Mouse (Mus musculus): ENCODE data around the gene Selenbp2. TPM values are rescaled to one million over a fixed set of nuclear protein-coding genes. Genes with fewer than 3 reads are reported as not detected.
"Not testable (repeated sequence)": the region's sequence is repeated elsewhere in the genome, so short reads cannot be mapped to it uniquely, and the experiment has no call there.

Gene Selenbp2
- 0.68 and 0.72 TPM in 2 replicates for polyA plus RNA-seq (2016; fragmentation: Nextera tagmentation; extraction: Ambion mirVana)

DNA sequence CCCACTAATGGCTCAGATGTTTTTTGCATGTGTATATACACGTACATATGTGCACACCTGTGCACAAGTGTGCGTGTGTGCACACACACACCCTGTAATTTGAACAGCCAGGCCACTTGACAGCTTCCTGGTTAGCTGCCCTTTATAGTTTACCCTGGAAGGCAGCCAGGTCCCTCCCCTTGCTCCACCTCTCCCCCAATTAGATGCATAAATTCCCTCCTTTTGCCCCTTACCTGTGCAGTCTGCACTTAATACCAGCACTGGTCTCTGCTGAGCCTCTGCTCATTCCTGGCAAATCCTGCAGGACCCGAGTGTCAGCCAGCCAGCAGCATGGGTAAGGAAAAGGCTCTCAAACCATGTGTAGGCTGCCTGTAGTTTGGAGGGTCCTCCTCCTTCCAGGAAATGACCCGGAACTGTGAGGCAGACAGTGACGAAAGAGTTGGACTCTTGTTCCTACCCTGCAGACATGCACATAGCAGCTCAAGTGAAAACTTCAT, at the start of gene Selenbp2:
Gene Selenbp2 (plus strand): TSS at position 228 of the 497 bp plus-strand sequence.
- WGBS = 59% methylated on average over 5 of the region's 5 CpGs

DNA sequence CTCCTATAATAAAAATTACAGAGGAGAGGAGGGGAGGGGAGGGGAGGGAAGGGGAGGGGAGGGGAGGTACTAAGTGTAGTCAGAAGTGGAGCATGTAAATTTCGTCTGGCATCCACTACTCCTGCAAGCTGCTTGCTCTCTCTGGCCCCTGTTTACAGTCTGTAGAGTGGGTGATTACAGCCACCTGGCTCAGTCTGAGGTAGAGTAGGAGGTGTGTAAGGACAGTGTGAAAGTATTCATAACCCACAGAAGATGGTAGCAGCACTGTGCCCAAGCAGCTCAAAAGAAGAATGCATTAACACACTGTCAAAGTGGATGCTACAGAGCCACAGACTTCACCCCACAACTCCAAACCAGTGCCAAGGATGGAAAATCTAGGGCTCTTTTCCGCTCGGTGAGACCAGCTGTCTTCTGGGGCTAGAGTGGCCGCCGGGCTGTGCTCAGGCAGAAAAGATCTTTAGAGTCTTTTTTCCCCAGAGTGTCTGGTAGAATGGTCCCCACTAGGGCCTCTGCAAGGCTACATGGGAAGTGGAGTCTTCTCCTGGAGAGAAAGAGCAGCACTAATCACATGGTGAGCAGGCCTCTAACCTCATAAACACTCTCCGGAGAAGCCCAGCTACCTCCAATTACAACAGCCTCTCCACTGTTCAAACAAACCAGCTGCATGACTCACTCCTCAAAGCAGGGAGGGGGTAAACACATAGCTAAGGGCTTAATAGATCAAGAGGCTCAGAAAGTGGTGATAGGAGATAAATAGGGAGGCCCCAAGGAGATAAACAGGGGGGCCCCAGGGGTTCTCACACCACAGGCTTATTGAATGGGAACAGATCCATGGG, 44.4 kb upstream of the Selenbp2 start:
- whole genome bisulfite sequencing = 21% methylated on average over 6 of the region's 6 CpGs
- peak; percentile 88 for DNase-seq (ENCODE audit: low spot score)
- Histone ChIP-seq H3K36me3 (no peaks in the 10 kb centered on the region), H3K4me1 (peaks cover 25% of the 10 kb centered on the region), H3K9me3 (no peaks in the 10 kb centered on the region), H3K27ac (peak overlapping the region; percentile 75), H3K27me3 (ENCODE audit: insufficient read depth, poor library complexity, severe bottlenecking) (no peaks in the 10 kb centered on the region), H3K4me3 (peak overlapping the region; percentile 4; the same call in 1 of the 2 replicates)

More for the DNA sequence above, at the start of gene Selenbp2:
- no peaks in the 10 kb centered on the region for H3K27me3 ChIP-seq (ENCODE audit: insufficient read depth, poor library complexity, severe bottlenecking)
- H3K4me1 ChIP-seq = peaks cover 12% of the 10 kb centered on the region
- H3K27ac ChIP-seq = no peak within 1 kb of the TSS
- no peak within 1 kb of the TSS for H3K4me3 ChIP-seq
- no peaks in the 10 kb centered on the region for H3K36me3 ChIP-seq
- no peaks in the 10 kb centered on the region for H3K9me3 ChIP-seq
- no peak for DNase-seq (ENCODE audit: low spot score)

GRCm38 (mm10) chr3:94650409-94650808, 42.9 kb upstream of the Selenbp2 start:
- H3K4me3 ChIP-seq = no peak overlapping the region
- DNase-seq (ENCODE audit: low spot score) = no peak
- H3K9me3 ChIP-seq = no peaks in the 10 kb centered on the region
- H3K4me1 ChIP-seq = peaks cover 25% of the 10 kb centered on the region
- peak overlapping the region; percentile 75 for H3K27ac ChIP-seq
- 91% methylated on average over 7 of the region's 7 CpGs for WGBS
- no peaks in the 10 kb centered on the region for H3K27me3 ChIP-seq (ENCODE audit: insufficient read depth, poor library complexity, severe bottlenecking)
- H3K36me3 ChIP-seq = no peaks in the 10 kb centered on the region

- WGBS = 76% methylated on average over 1 of the region's 1 CpGs
- not testable (repeated sequence) for H3K27me3 ChIP-seq (ENCODE audit: insufficient read depth, poor library complexity, severe bottlenecking); H3K27ac ChIP-seq; DNase-seq (ENCODE audit: low spot score); H3K4me3 ChIP-seq; H3K36me3 ChIP-seq; H3K9me3 ChIP-seq
- peaks cover 22% of the 10 kb centered on the region for H3K4me1 ChIP-seq
Measured at GRCm38 (mm10) chr3:94653967-94654366, 39.4 kb upstream of the Selenbp2 start.

GRCm38 (mm10) chr3:94657852-94658739, 35.3 kb upstream of the Selenbp2 start:
- not testable (repeated sequence) for H3K36me3 ChIP-seq; H3K27me3 ChIP-seq (ENCODE audit: insufficient read depth, poor library complexity, severe bottlenecking); H3K4me1 ChIP-seq; H3K9me3 ChIP-seq
- 3% methylated on average over 27 of the region's 47 CpGs for WGBS
- peak; percentile 73 for DNase-seq (ENCODE audit: low spot score)
- Histone ChIP-seq H3K27ac (0 out of 2 replicates have a peak overlapping the region, but pooled peaks have one; percentile 42), H3K4me3 (peak overlapping the region; percentile 60)

GRCm38 (mm10) chr3:94658740-94659095, 34.6 kb upstream of the Selenbp2 start, which contains the start of gene Tuft1:
Gene Tuft1, minus strand, starts transcription at chr3:94658872.
- H3K27ac ChIP-seq = peak within 1 kb of the TSS; percentile 59; the same call in 1 of the 2 replicates
- H3K4me1 ChIP-seq; H3K9me3 ChIP-seq; H3K27me3 ChIP-seq (ENCODE audit: insufficient read depth, poor library complexity, severe bottlenecking); H3K36me3 ChIP-seq; DNase-seq (ENCODE audit: low spot score): not testable (repeated sequence)
- WGBS = 0% methylated on average over 24 of the region's 33 CpGs
- peak within 1 kb of the TSS; percentile 60 for H3K4me3 ChIP-seq

DNA sequence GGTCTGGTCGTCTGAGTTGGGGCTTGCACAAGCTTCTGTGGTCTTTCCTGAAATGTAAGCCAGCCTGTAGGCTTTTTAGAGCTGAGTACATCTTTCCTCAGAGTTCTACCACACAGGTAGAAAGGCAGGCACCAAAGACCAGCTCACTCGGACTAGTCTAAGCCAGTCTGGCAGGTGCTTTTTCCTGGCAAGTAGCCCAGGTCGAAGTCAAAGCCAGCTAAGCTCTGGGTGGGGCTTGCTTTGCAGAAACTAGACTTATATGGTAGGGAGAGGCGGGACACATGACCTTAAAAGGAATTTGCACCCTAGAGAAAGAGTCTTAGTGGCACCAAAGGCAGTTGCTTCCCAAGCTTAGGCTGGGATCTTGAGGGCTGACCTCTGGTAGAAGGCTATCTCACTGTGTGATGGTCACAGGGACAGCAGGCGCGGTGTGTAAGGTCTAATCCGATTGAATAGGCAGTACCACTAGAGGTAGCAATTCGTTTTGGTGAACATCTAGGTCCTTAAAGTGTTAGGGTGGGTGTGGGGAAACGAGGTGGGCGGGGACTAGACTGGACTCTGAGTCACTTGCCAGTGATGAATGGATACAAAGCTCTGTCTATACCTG, 34.1 kb upstream of the Selenbp2 start:
- not testable (repeated sequence) for H3K36me3 ChIP-seq; H3K4me1 ChIP-seq; H3K9me3 ChIP-seq; H3K27me3 ChIP-seq (ENCODE audit: insufficient read depth, poor library complexity, severe bottlenecking)
- peak overlapping the region; percentile 59; the same call in 1 of the 2 replicates for H3K27ac ChIP-seq
- WGBS = 26% methylated on average over 8 of the region's 10 CpGs
- H3K4me3 ChIP-seq = peak overlapping the region; percentile 29
- peak; percentile 79 for DNase-seq (ENCODE audit: low spot score)

GRCm38 (mm10) chr3:94660841-94661240, 32.5 kb upstream of the Selenbp2 start:
- DNase-seq (ENCODE audit: low spot score) = peak; percentile 58
- not testable (repeated sequence) for H3K36me3 ChIP-seq; H3K4me3 ChIP-seq; H3K9me3 ChIP-seq; H3K27me3 ChIP-seq (ENCODE audit: insufficient read depth, poor library complexity, severe bottlenecking); H3K27ac ChIP-seq; H3K4me1 ChIP-seq
- 83% methylated on average over 2 of the region's 2 CpGs for WGBS

- not testable (repeated sequence) for H3K9me3 ChIP-seq; H3K36me3 ChIP-seq; H3K4me3 ChIP-seq; H3K27me3 ChIP-seq (ENCODE audit: insufficient read depth, poor library complexity, severe bottlenecking); H3K27ac ChIP-seq; H3K4me1 ChIP-seq
- 41% methylated on average over 5 of the region's 5 CpGs for WGBS
- DNase-seq (ENCODE audit: low spot score) = peak; percentile 54
Measured at GRCm38 (mm10) chr3:94665060-94665802, 28.1 kb upstream of the Selenbp2 start.

DNA sequence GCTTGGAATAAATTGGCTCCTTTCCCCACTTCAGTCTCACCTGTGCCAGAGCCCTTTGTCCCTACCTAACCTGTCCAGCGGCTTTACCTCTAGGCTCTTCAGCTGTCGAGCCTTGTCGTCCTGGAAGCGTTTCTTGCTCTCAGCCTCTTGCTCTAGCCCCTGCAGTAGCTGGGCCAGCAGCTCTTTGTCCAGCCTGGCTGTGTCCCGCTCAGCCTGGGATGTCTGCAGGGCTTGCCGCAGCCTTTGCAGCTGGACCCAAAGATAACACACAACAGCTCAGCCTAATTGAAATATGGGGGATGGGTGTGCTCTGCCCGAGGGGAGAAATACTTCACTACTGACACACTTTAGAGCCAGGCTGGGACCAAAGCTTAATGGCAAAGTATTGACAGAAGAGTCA, 27.5 kb upstream of the Selenbp2 start:
- H3K9me3 ChIP-seq; H3K36me3 ChIP-seq; H3K4me3 ChIP-seq; H3K4me1 ChIP-seq; H3K27me3 ChIP-seq (ENCODE audit: insufficient read depth, poor library complexity, severe bottlenecking): not testable (repeated sequence)
- WGBS = 7% methylated on average over 7 of the region's 7 CpGs
- DNase-seq (ENCODE audit: low spot score) = peak; percentile 80
- 0 out of 2 replicates have a peak overlapping the region, but pooled peaks have one; percentile 16 for H3K27ac ChIP-seq

DNA sequence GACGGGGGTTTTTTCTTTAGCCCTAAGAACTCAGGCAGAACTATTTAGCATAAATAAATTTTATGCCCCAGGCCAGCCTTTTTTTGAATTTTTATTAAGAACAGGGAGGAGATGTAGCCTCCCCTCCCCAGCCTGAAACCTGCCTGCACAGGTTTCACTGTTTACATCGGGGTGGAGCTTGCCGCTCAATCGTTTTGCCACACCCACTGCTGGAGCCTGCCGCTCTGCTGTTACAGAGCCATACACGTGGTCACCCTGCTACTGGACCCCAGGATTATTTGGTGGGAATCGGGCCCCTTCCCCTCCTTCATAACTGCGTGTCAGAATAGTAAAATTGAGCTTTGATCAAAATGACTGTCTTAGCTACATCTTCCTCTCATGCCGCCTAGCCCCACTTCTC, 18.3 kb upstream of the Selenbp2 start:
- not testable (repeated sequence) for H3K27me3 ChIP-seq (ENCODE audit: insufficient read depth, poor library complexity, severe bottlenecking); DNase-seq (ENCODE audit: low spot score); H3K4me1 ChIP-seq; H3K4me3 ChIP-seq; H3K9me3 ChIP-seq; H3K36me3 ChIP-seq; H3K27ac ChIP-seq
- 79% methylated on average over 9 of the region's 9 CpGs for WGBS

- no peaks in the 10 kb centered on the region for H3K27me3 ChIP-seq (ENCODE audit: insufficient read depth, poor library complexity, severe bottlenecking)
- H3K27ac ChIP-seq = no peak overlapping the region
- H3K4me3 ChIP-seq = no peak overlapping the region
- H3K9me3 ChIP-seq = no peaks in the 10 kb centered on the region
- H3K4me1 ChIP-seq = no peaks in the 10 kb centered on the region
- WGBS = 75% methylated on average over 8 of the region's 8 CpGs
- H3K36me3 ChIP-seq = no peaks in the 10 kb centered on the region
- DNase-seq (ENCODE audit: low spot score) = no peak
Measured at GRCm38 (mm10) chr3:94679351-94679841, 14.0 kb upstream of the Selenbp2 start.
